Mouse (Mus musculus): ENCODE data around the gene Ces2g.

DNA sequence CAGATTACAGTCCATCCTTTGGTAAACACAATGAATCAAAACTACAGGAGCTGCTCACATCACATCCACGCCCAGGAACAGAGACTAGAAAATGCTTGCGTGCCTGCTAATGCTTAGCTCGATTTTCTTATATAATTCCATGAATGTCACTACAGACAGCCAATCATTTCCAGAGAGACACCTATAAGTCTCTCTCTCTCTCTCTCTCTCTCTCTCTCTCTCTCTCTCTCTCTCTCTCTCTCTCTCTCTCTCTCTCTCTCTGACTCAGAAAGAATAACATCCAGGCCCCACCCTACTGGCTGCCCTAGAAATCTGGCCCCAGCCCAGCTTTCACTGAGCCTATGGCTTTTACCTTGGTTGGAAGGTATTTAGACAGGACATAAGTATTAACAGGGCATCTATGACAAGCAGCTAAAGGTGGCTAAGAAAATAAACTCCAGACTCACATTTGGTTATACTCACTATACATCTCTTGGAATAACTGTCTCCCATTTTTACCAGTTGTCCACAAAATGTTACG, 1.9 kb downstream of the Ces2g start:
- no peak for TF ChIP-seq EP300 (IDR thresholded peaks at IDR 0.05; ENCODE audit: low read depth)
- no peak for TF ChIP-seq CTCF (IDR thresholded peaks at IDR 0.05; ENCODE audit: low read depth)

Measured in heart, postnatal 0 days (tissue).